Mouse (Mus musculus): ENCODE results near the gene Gm14435. TPM values are rescaled to one million over a fixed set of nuclear protein-coding genes. Genes with fewer than 3 reads are reported as not detected.
"Not testable (repeated sequence)": the region's sequence is repeated elsewhere in the genome, so short reads cannot be mapped to it uniquely, and the experiment has no call there.

The Gm14435 gene
- 14.6 and 14.9 TPM in 2 replicates for polyA plus RNA-seq (2016; fragmentation: Nextera tagmentation; extraction: Ambion mirVana)

DNA sequence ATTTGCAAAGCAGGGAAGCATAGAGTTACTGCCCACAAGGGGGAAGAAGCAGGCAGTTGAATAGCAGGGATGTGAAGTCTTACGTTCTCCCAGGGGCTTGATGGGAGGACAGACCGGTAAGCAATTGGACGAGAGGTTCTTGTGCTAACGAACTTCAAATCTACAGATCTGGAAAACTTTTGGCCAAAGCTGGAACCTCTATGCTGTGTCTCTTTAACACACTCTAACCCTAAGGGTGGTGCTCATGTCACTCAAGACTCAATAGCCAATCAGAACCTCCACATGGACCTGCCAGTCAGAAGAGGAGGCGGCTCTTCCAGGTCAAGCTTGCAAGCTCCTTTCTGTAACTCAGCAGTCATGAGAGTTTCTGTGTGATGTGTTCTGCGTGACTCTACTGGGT, at the start of gene Gm14435:
Gene Gm14435 (plus strand): TSS at position 301 of the 400 bp plus-strand sequence.
- not testable (repeated sequence) for H3K9ac ChIP-seq; H3K4me2 ChIP-seq (replicated peaks); H3K9me3 ChIP-seq; H3K36me3 ChIP-seq; H3K27ac ChIP-seq; H3K4me3 ChIP-seq; H3K27me3 ChIP-seq; H3K4me1 ChIP-seq; ATAC-seq (ENCODE audit: insufficient number of reproducible peaks, insufficient read depth, low FRiP score, low TSS enrichment)
- no CpG with 5 or more reads among the region's 6 CpGs for WGBS

Other genes starting within 250 kb of the Gm14435 start
- 8.2 and 16.1 TPM in 2 replicates for gene 2210418O10Rik, start 197.0 kb upstream of the Gm14435 start, polyA plus RNA-seq (2016; fragmentation: Nextera tagmentation; extraction: Ambion mirVana)
- not detected in 2 replicates for gene Gm11009, start 104.1 kb upstream of the Gm14435 start, polyA plus RNA-seq (2016; fragmentation: Nextera tagmentation; extraction: Ambion mirVana)
- gene Gm14434, start 63.2 kb downstream of the Gm14435 start, polyA plus RNA-seq (2016; fragmentation: Nextera tagmentation; extraction: Ambion mirVana), result 2.1 and 2.5 TPM in 2 replicates
- not detected in 2 replicates for gene Zfp967, start 97.5 kb downstream of the Gm14435 start, polyA plus RNA-seq (2016; fragmentation: Nextera tagmentation; extraction: Ambion mirVana)
- gene Gm14308, start 212.8 kb downstream of the Gm14435 start, polyA plus RNA-seq (2016; fragmentation: Nextera tagmentation; extraction: Ambion mirVana), result 21.7 and 27.9 TPM in 2 replicates
- gene Zfp973, start 246.9 kb downstream of the Gm14435 start, polyA plus RNA-seq (2016; fragmentation: Nextera tagmentation; extraction: Ambion mirVana), result 8.8 and 9.6 TPM in 2 replicates